Mouse (Mus musculus): ENCODE measurements around the gene Plekhh2. TPM values are rescaled to one million over a fixed set of nuclear protein-coding genes. Genes with fewer than 3 reads are reported as not detected.

Gene Plekhh2
- polyA plus RNA-seq, 1 experiment from 2014 or later, result 2.8 TPM

- DNase-seq (ENCODE audit: low spot score, missing footprints), result no peak
- Histone ChIP-seq H3K27ac (ENCODE audit: low read depth, low read length) (no peak overlapping the region), H3K4me2 (no peak overlapping the region), H3K9me3 (ENCODE audit: control insufficient read depth, low read length) (no peaks in the 10 kb centered on the region), H3K27me3 (ENCODE audit: control insufficient read depth, insufficient read depth, low read length) (no peaks in the 10 kb centered on the region), H3K36me3 (ENCODE audit: control insufficient read depth, insufficient read depth, low read length) (no peaks in the 10 kb centered on the region), H3K4me1 (ENCODE audit: control insufficient read depth, insufficient read depth, low read length) (peaks cover 5% of the 10 kb centered on the region; the same call in 1 of the 2 replicates), H3K9ac (ENCODE audit: low read length) (no peak overlapping the region), H3K4me3 (ENCODE audit: low read depth, low read length) (no peak overlapping the region)
- WGBS, result 93% methylated on average over 4 of the region's 4 CpGs
- no peak for ATAC-seq (ENCODE audit: low FRiP score)
Measured at GRCm38 (mm10) chr17:84647630-84648029, 135.9 kb downstream of the Plekhh2 start.

- Histone ChIP-seq H3K36me3 (ENCODE audit: control insufficient read depth, insufficient read depth, low read length) (no peaks in the 10 kb centered on the region), H3K4me2 (no peak overlapping the region), H3K27ac (ENCODE audit: low read depth, low read length) (no peak overlapping the region), H3K4me1 (ENCODE audit: control insufficient read depth, insufficient read depth, low read length) (peaks cover 2% of the 10 kb centered on the region; the same call in 1 of the 2 replicates), H3K4me3 (ENCODE audit: low read depth, low read length) (no peak overlapping the region), H3K9ac (ENCODE audit: low read length) (no peak overlapping the region), H3K27me3 (ENCODE audit: control insufficient read depth, insufficient read depth, low read length) (no peaks in the 10 kb centered on the region), H3K9me3 (ENCODE audit: control insufficient read depth, low read length) (no peaks in the 10 kb centered on the region)
- WGBS, result 91% methylated on average over 9 of the region's 9 CpGs
- DNase-seq (ENCODE audit: low spot score, missing footprints) (no peak), ATAC-seq (ENCODE audit: low FRiP score) (no peak)
Measured at GRCm38 (mm10) chr17:84650302-84651017, 138.8 kb downstream of the Plekhh2 start.

- Histone ChIP-seq H3K4me1 (ENCODE audit: control insufficient read depth, insufficient read depth, low read length) (peaks cover 5% of the 10 kb centered on the region; the same call in 1 of the 2 replicates), H3K36me3 (ENCODE audit: control insufficient read depth, insufficient read depth, low read length) (no peaks in the 10 kb centered on the region), H3K9me3 (ENCODE audit: control insufficient read depth, low read length) (no peaks in the 10 kb centered on the region), H3K4me3 (ENCODE audit: low read depth, low read length) (no peak overlapping the region), H3K27me3 (ENCODE audit: control insufficient read depth, insufficient read depth, low read length) (no peaks in the 10 kb centered on the region), H3K4me2 (no peak overlapping the region), H3K9ac (ENCODE audit: low read length) (no peak overlapping the region), H3K27ac (ENCODE audit: low read depth, low read length) (no peak overlapping the region)
- no peak for DNase-seq (ENCODE audit: low spot score, missing footprints)
- 88% methylated on average over 9 of the region's 9 CpGs for WGBS
- no peak for ATAC-seq (ENCODE audit: low FRiP score)
Measured at GRCm38 (mm10) chr17:84653544-84653943, 141.8 kb downstream of the Plekhh2 start.

GRCm38 (mm10) chr17:84656205-84656604, 144.5 kb downstream of the Plekhh2 start:
- no peak overlapping the region for H3K4me3 ChIP-seq (ENCODE audit: low read depth, low read length)
- H3K9ac ChIP-seq (ENCODE audit: low read length), result no peak overlapping the region
- no peak; the same call in 1 of the 2 replicates for ATAC-seq (ENCODE audit: low FRiP score)
- WGBS, result 77% methylated on average over 5 of the region's 5 CpGs
- H3K9me3 ChIP-seq (ENCODE audit: control insufficient read depth, low read length), result no peaks in the 10 kb centered on the region
- DNase-seq (ENCODE audit: low spot score, missing footprints), result no peak
- H3K4me2 ChIP-seq, result no peak overlapping the region
- peaks cover 5% of the 10 kb centered on the region; the same call in 1 of the 2 replicates for H3K4me1 ChIP-seq (ENCODE audit: control insufficient read depth, insufficient read depth, low read length)
- H3K36me3 ChIP-seq (ENCODE audit: control insufficient read depth, insufficient read depth, low read length), result no peaks in the 10 kb centered on the region
- H3K27ac ChIP-seq (ENCODE audit: low read depth, low read length), result no peak overlapping the region
- H3K27me3 ChIP-seq (ENCODE audit: control insufficient read depth, insufficient read depth, low read length), result no peaks in the 10 kb centered on the region

- DNase-seq (ENCODE audit: low spot score, missing footprints) (no peak), ATAC-seq (ENCODE audit: low FRiP score) (no peak)
- no peak overlapping the region for H3K27ac ChIP-seq (ENCODE audit: low read depth, low read length)
- peaks cover 5% of the 10 kb centered on the region; the same call in 1 of the 2 replicates for H3K4me1 ChIP-seq (ENCODE audit: control insufficient read depth, insufficient read depth, low read length)
- 79% methylated on average over 19 of the region's 19 CpGs for WGBS
- H3K9ac ChIP-seq (ENCODE audit: low read length), result no peak overlapping the region
- no peaks in the 10 kb centered on the region for H3K9me3 ChIP-seq (ENCODE audit: control insufficient read depth, low read length)
- H3K36me3 ChIP-seq (ENCODE audit: control insufficient read depth, insufficient read depth, low read length), result no peaks in the 10 kb centered on the region
- no peaks in the 10 kb centered on the region for H3K27me3 ChIP-seq (ENCODE audit: control insufficient read depth, insufficient read depth, low read length)
- H3K4me2 ChIP-seq, result no peak overlapping the region
- no peak overlapping the region for H3K4me3 ChIP-seq (ENCODE audit: low read depth, low read length)
Measured at GRCm38 (mm10) chr17:84656653-84657421, 145.1 kb downstream of the Plekhh2 start.

- H3K27ac ChIP-seq (ENCODE audit: low read depth, low read length), result no peak overlapping the region
- DNase-seq (ENCODE audit: low spot score, missing footprints) (no peak), ATAC-seq (ENCODE audit: low FRiP score) (no peak)
- WGBS, result 86% methylated on average over 3 of the region's 3 CpGs
- H3K4me3 ChIP-seq (ENCODE audit: low read depth, low read length), result no peak overlapping the region
- H3K27me3 ChIP-seq (ENCODE audit: control insufficient read depth, insufficient read depth, low read length), result no peaks in the 10 kb centered on the region
- H3K36me3 ChIP-seq (ENCODE audit: control insufficient read depth, insufficient read depth, low read length), result no peaks in the 10 kb centered on the region
- H3K9me3 ChIP-seq (ENCODE audit: control insufficient read depth, low read length), result no peaks in the 10 kb centered on the region
- H3K9ac ChIP-seq (ENCODE audit: low read length), result no peak overlapping the region
- H3K4me2 ChIP-seq, result no peak overlapping the region
- peaks cover 5% of the 10 kb centered on the region; the same call in 1 of the 2 replicates for H3K4me1 ChIP-seq (ENCODE audit: control insufficient read depth, insufficient read depth, low read length)
Measured at GRCm38 (mm10) chr17:84657422-84657732, 145.7 kb downstream of the Plekhh2 start.

- ATAC-seq (ENCODE audit: low FRiP score) (no peak), DNase-seq (ENCODE audit: low spot score, missing footprints) (no peak)
- WGBS, result 82% methylated on average over 7 of the region's 7 CpGs
- H3K27me3 ChIP-seq (ENCODE audit: control insufficient read depth, insufficient read depth, low read length), result no peaks in the 10 kb centered on the region
- no peak overlapping the region for H3K4me2 ChIP-seq
- no peak overlapping the region for H3K27ac ChIP-seq (ENCODE audit: low read depth, low read length)
- no peaks in the 10 kb centered on the region for H3K36me3 ChIP-seq (ENCODE audit: control insufficient read depth, insufficient read depth, low read length)
- no peaks in the 10 kb centered on the region for H3K9me3 ChIP-seq (ENCODE audit: control insufficient read depth, low read length)
- H3K4me3 ChIP-seq (ENCODE audit: low read depth, low read length), result no peak overlapping the region
- no peak overlapping the region for H3K9ac ChIP-seq (ENCODE audit: low read length)
- H3K4me1 ChIP-seq (ENCODE audit: control insufficient read depth, insufficient read depth, low read length), result peaks cover 5% of the 10 kb centered on the region; the same call in 1 of the 2 replicates
Measured at GRCm38 (mm10) chr17:84657782-84658181, 146.1 kb downstream of the Plekhh2 start.

GRCm38 (mm10) chr17:84658195-84658594, 146.5 kb downstream of the Plekhh2 start:
- no peak overlapping the region for H3K4me3 ChIP-seq (ENCODE audit: low read depth, low read length)
- no peak overlapping the region for H3K4me2 ChIP-seq
- no peak overlapping the region for H3K27ac ChIP-seq (ENCODE audit: low read depth, low read length)
- 49% methylated on average over 5 of the region's 5 CpGs for WGBS
- ATAC-seq (ENCODE audit: low FRiP score) (no peak), DNase-seq (ENCODE audit: low spot score, missing footprints) (no peak)
- no peak overlapping the region for H3K9ac ChIP-seq (ENCODE audit: low read length)
- no peaks in the 10 kb centered on the region for H3K27me3 ChIP-seq (ENCODE audit: control insufficient read depth, insufficient read depth, low read length)
- no peaks in the 10 kb centered on the region for H3K9me3 ChIP-seq (ENCODE audit: control insufficient read depth, low read length)
- peaks cover 5% of the 10 kb centered on the region; the same call in 1 of the 2 replicates for H3K4me1 ChIP-seq (ENCODE audit: control insufficient read depth, insufficient read depth, low read length)
- H3K36me3 ChIP-seq (ENCODE audit: control insufficient read depth, insufficient read depth, low read length), result no peaks in the 10 kb centered on the region

GRCm38 (mm10) chr17:84658951-84659350, 147.3 kb downstream of the Plekhh2 start:
- Histone ChIP-seq H3K9ac (ENCODE audit: low read length) (no peak overlapping the region), H3K27ac (ENCODE audit: low read depth, low read length) (no peak overlapping the region), H3K36me3 (ENCODE audit: control insufficient read depth, insufficient read depth, low read length) (no peaks in the 10 kb centered on the region), H3K9me3 (ENCODE audit: control insufficient read depth, low read length) (no peaks in the 10 kb centered on the region), H3K27me3 (ENCODE audit: control insufficient read depth, insufficient read depth, low read length) (no peaks in the 10 kb centered on the region), H3K4me1 (ENCODE audit: control insufficient read depth, insufficient read depth, low read length) (peaks cover 5% of the 10 kb centered on the region; the same call in 1 of the 2 replicates), H3K4me2 (no peak overlapping the region), H3K4me3 (ENCODE audit: low read depth, low read length) (no peak overlapping the region)
- no peak for ATAC-seq (ENCODE audit: low FRiP score)
- 83% methylated on average over 8 of the region's 8 CpGs for WGBS
- no peak for DNase-seq (ENCODE audit: low spot score, missing footprints)
